Mouse (Mus musculus): Measurements from ENCODE around the gene Sergef. TPM values are rescaled to one million over a fixed set of nuclear protein-coding genes. Genes with fewer than 3 reads are reported as not detected.

The Sergef gene
- polyA plus RNA-seq, 1 experiment from 2014 or later: 32.6 TPM

DNA sequence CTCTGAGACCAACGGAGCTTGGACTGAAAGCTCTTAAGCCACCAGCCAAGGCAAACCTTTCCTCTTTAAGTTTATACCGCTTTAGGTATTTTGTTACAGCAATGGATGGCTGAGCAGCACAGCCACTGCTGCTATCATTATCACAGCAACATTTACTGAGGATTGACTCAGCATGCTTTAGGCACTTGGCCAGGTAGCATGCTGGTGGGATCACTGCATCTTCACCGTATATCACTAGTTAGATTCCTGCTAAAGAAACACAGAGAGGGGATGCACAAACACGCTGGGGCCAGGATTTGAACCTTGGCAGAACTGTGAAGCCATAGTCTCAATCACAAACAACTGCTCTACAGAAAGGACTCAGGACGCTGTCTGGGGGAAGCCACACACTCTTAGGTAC lies 152.8 kb downstream of the Sergef start:
- Histone ChIP-seq H3K9ac (replicated peaks; ENCODE audit: low read depth, low read length) (no peak overlapping the region), H3K4me3 (replicated peaks; ENCODE audit: low read length) (no peak overlapping the region), H3K27ac (ENCODE audit: low read length) (no peak overlapping the region), H3K9me3 (ENCODE audit: control insufficient read depth, low read length) (no peaks in the 10 kb centered on the region), H3K4me2 (ENCODE audit: low read length) (no peak overlapping the region), H3K27me3 (replicated peaks; ENCODE audit: control insufficient read depth, insufficient read depth, low read length) (no peaks in the 10 kb centered on the region), H3K4me1 (replicated peaks; ENCODE audit: control insufficient read depth, insufficient read depth, low read length) (no peaks in the 10 kb centered on the region), H3K36me3 (ENCODE audit: control insufficient read depth, insufficient read depth) (no peaks in the 10 kb centered on the region)
- WGBS: 74% methylated on average over 5 of the region's 5 CpGs
- ATAC-seq: no peak

DNA sequence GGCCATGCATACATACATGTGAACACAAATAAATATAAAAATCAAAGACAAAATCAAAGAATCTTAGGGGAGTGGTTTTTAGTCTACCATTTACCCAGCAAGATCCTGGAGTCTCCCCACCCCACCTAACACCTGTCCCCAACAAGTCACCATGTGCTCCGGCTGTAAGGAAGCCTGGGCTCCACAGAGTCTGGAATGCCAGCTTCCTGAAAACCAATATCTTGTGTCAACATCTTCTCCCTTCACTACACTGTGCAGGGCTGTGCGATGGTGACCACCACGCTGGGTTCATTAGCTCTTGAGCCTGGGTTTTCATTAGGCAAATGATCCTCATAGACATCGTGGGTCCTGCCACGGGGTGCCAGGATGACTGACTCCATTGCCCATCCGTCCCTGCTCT lies 155.4 kb downstream of the Sergef start:
- no peaks in the 10 kb centered on the region for H3K9me3 ChIP-seq (ENCODE audit: control insufficient read depth, low read length)
- H3K36me3 ChIP-seq (ENCODE audit: control insufficient read depth, insufficient read depth): no peaks in the 10 kb centered on the region
- no peaks in the 10 kb centered on the region for H3K27me3 ChIP-seq (replicated peaks; ENCODE audit: control insufficient read depth, insufficient read depth, low read length)
- H3K27ac ChIP-seq (ENCODE audit: low read length): no peak overlapping the region
- no peak overlapping the region for H3K4me3 ChIP-seq (replicated peaks; ENCODE audit: low read length)
- ATAC-seq: no peak
- 90% methylated on average over 6 of the region's 6 CpGs for WGBS
- 0 out of 2 replicates have a peak, but pooled peaks cover 4% of the 10 kb centered on the region for H3K4me1 ChIP-seq (replicated peaks; ENCODE audit: control insufficient read depth, insufficient read depth, low read length)
- H3K9ac ChIP-seq (replicated peaks; ENCODE audit: low read depth, low read length): no peak overlapping the region
- no peak overlapping the region for H3K4me2 ChIP-seq (ENCODE audit: low read length)

DNA sequence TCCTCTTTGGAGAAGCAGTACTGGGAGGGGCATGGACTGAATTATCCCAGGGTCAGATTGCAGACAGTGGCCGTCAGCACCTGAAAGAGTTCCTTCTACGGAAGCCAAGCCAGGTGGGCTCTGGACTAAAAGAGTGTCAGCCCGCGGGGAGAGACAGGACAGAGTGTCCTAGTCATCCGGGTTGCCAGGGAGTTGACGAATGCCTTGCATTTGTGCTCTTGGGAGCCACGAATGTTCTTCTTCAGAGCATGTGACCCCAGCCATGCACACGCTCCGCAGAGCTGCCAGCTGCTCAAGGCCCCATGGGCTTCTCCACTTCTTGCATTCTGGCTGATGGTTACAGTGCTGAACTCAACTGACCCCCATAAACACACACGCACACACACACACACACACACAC lies 156.6 kb downstream of the Sergef start:
- H3K4me3 ChIP-seq (replicated peaks; ENCODE audit: low read length): no peak overlapping the region
- 0 out of 2 replicates have a peak, but pooled peaks cover 4% of the 10 kb centered on the region for H3K4me1 ChIP-seq (replicated peaks; ENCODE audit: control insufficient read depth, insufficient read depth, low read length)
- no peak overlapping the region for H3K4me2 ChIP-seq (ENCODE audit: low read length)
- no peaks in the 10 kb centered on the region for H3K9me3 ChIP-seq (ENCODE audit: control insufficient read depth, low read length)
- no peak overlapping the region for H3K9ac ChIP-seq (replicated peaks; ENCODE audit: low read depth, low read length)
- no peaks in the 10 kb centered on the region for H3K27me3 ChIP-seq (replicated peaks; ENCODE audit: control insufficient read depth, insufficient read depth, low read length)
- no peak overlapping the region for H3K27ac ChIP-seq (ENCODE audit: low read length)
- no peak for ATAC-seq
- 85% methylated on average over 10 of the region's 10 CpGs for WGBS
- H3K36me3 ChIP-seq (ENCODE audit: control insufficient read depth, insufficient read depth): no peaks in the 10 kb centered on the region

DNA sequence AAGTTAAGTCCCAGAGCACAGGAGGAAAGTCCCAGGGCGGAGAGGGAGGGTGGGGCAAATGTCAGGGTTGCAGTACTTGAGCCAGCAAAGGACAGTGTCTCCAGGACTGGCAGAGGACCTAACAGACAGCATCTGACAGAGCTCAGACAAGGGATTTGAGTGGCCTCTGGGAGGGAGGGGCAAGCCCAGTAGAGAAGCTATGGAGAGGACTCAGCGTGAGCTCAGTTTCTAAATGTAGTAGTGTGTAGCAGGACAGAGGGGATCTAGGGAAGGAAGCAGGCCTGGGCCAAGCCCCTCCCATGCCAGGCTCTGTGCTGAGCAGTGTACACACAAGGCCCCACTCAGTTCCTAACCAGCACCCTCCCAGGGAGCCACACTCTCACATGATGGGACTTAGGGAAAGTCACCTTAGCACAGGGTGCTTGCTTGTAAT lies 157.5 kb downstream of the Sergef start:
- Histone ChIP-seq H3K9ac (replicated peaks; ENCODE audit: low read depth, low read length) (no peak overlapping the region), H3K4me3 (replicated peaks; ENCODE audit: low read length) (no peak overlapping the region), H3K4me2 (ENCODE audit: low read length) (no peak overlapping the region), H3K27ac (ENCODE audit: low read length) (no peak overlapping the region), H3K4me1 (replicated peaks; ENCODE audit: control insufficient read depth, insufficient read depth, low read length) (0 out of 2 replicates have a peak, but pooled peaks cover 4% of the 10 kb centered on the region), H3K27me3 (replicated peaks; ENCODE audit: control insufficient read depth, insufficient read depth, low read length) (no peaks in the 10 kb centered on the region), H3K9me3 (ENCODE audit: control insufficient read depth, low read length) (no peaks in the 10 kb centered on the region), H3K36me3 (ENCODE audit: control insufficient read depth, insufficient read depth) (no peaks in the 10 kb centered on the region)
- no peak for ATAC-seq
- 73% methylated on average over 2 of the region's 2 CpGs for WGBS

DNA sequence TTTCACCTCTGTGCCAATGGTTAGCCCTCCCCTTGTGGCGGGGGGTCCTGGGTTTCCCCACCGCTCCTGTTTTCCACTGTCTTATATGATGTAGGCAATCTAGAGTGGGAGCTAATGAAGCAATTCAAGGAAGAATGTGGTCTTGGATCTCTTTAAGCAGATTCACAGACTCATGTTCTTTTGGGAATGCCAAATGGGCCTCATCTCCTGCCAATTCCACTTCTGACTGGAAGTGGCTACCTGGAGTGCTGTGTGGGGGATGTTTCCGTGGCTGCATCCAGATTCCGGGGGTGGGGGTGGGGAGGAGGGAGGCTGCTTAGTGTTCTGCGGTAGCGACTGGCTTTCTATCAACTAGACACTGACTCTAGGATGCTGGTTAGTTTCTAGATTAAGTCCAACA lies 159.8 kb downstream of the Sergef start:
- 0 out of 2 replicates have a peak, but pooled peaks cover 4% of the 10 kb centered on the region for H3K4me1 ChIP-seq (replicated peaks; ENCODE audit: control insufficient read depth, insufficient read depth, low read length)
- H3K36me3 ChIP-seq (ENCODE audit: control insufficient read depth, insufficient read depth): no peaks in the 10 kb centered on the region
- H3K27me3 ChIP-seq (replicated peaks; ENCODE audit: control insufficient read depth, insufficient read depth, low read length): no peaks in the 10 kb centered on the region
- H3K9ac ChIP-seq (replicated peaks; ENCODE audit: low read depth, low read length): no peak overlapping the region
- no peak overlapping the region for H3K4me2 ChIP-seq (ENCODE audit: low read length)
- WGBS: 55% methylated on average over 6 of the region's 6 CpGs
- no peaks in the 10 kb centered on the region for H3K9me3 ChIP-seq (ENCODE audit: control insufficient read depth, low read length)
- no peak overlapping the region for H3K4me3 ChIP-seq (replicated peaks; ENCODE audit: low read length)
- no peak overlapping the region for H3K27ac ChIP-seq (ENCODE audit: low read length)
- ATAC-seq: no peak

DNA sequence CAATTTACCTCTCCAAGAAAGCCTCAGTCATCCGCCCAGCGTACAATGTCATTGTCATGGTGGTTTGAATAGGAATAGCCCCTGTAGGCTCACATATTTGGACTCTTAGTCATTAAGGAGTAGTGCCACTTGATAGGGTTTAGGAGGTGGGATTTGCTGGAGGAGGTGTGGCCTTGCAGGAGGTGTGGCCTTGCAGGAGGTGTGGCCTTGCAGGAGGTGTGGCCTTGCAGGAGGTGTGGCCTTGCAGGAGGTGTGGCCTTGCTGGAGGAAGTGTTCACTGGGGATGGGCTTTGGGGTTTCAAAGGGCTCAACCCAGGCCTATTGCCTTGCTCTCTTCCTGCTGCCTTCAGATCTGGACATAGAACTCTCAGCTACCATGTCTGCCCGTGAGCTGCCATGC lies 162.2 kb downstream of the Sergef start:
- no peak overlapping the region for H3K9ac ChIP-seq (replicated peaks; ENCODE audit: low read depth, low read length)
- no peak overlapping the region for H3K27ac ChIP-seq (ENCODE audit: low read length)
- no peaks in the 10 kb centered on the region for H3K9me3 ChIP-seq (ENCODE audit: control insufficient read depth, low read length)
- no peaks in the 10 kb centered on the region for H3K27me3 ChIP-seq (replicated peaks; ENCODE audit: control insufficient read depth, insufficient read depth, low read length)
- no peak overlapping the region for H3K4me2 ChIP-seq (ENCODE audit: low read length)
- ATAC-seq: no peak
- H3K4me1 ChIP-seq (replicated peaks; ENCODE audit: control insufficient read depth, insufficient read depth, low read length): 0 out of 2 replicates have a peak, but pooled peaks cover 6% of the 10 kb centered on the region
- 93% methylated on average over 3 of the region's 3 CpGs for WGBS
- H3K36me3 ChIP-seq (ENCODE audit: control insufficient read depth, insufficient read depth): no peaks in the 10 kb centered on the region
- no peak overlapping the region for H3K4me3 ChIP-seq (replicated peaks; ENCODE audit: low read length)

DNA sequence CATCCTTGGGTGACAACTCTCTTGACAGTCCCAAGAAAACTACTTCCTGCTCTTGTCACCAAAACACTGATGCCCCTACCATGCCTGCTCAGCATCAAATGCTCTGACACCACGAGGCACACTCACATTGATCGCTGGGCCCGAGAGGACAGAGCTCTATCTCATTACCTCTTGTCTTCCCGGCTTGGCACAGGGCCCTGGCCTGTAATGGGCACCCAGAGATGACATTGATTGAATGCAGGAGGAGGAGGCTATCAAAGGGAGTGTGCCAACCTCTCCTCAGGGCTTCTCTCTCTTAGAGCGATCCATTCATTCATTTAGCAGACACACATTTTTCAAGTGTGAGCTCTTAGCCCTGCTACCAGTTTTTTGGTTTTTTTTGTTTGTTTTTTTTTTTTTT lies 164.1 kb downstream of the Sergef start:
- ATAC-seq: peak; percentile 20; the same call in 1 of the 2 replicates
- Histone ChIP-seq H3K4me2 (ENCODE audit: low read length) (no peak overlapping the region), H3K27me3 (replicated peaks; ENCODE audit: control insufficient read depth, insufficient read depth, low read length) (no peaks in the 10 kb centered on the region), H3K36me3 (ENCODE audit: control insufficient read depth, insufficient read depth) (no peaks in the 10 kb centered on the region), H3K4me3 (replicated peaks; ENCODE audit: low read length) (no peak overlapping the region), H3K9ac (replicated peaks; ENCODE audit: low read depth, low read length) (no peak overlapping the region), H3K9me3 (ENCODE audit: control insufficient read depth, low read length) (no peaks in the 10 kb centered on the region), H3K27ac (ENCODE audit: low read length) (no peak overlapping the region), H3K4me1 (replicated peaks; ENCODE audit: control insufficient read depth, insufficient read depth, low read length) (0 out of 2 replicates have a peak, but pooled peaks cover 6% of the 10 kb centered on the region)
- 32% methylated on average over 5 of the region's 5 CpGs for WGBS

DNA sequence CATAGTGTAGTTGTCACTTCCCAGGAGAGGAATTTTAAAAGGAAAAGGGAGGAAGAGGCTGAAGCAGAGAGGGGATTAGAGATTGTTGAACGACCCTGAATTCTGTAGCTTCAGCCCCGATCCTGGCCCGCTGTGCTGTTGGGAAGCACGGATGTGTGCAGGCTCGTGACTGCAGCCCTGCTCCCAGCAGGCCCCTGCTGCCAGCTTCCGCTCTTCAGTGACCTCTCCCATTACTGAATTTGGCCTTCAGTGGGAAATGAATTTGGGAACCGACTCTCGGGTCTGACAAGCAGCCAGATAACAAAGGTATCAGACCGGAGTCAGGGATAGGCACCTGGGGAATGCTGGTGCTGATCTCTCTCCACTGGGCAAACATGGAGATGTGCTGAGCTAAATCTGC lies 166.5 kb downstream of the Sergef start:
- 28% methylated on average over 9 of the region's 9 CpGs for WGBS
- H3K27me3 ChIP-seq (replicated peaks; ENCODE audit: control insufficient read depth, insufficient read depth, low read length): no peaks in the 10 kb centered on the region
- H3K4me2 ChIP-seq (ENCODE audit: low read length): no peak overlapping the region
- no peaks in the 10 kb centered on the region for H3K36me3 ChIP-seq (ENCODE audit: control insufficient read depth, insufficient read depth)
- H3K4me3 ChIP-seq (replicated peaks; ENCODE audit: low read length): no peak overlapping the region
- H3K4me1 ChIP-seq (replicated peaks; ENCODE audit: control insufficient read depth, insufficient read depth, low read length): 0 out of 2 replicates have a peak, but pooled peaks cover 3% of the 10 kb centered on the region
- H3K9ac ChIP-seq (replicated peaks; ENCODE audit: low read depth, low read length): no peak overlapping the region
- H3K27ac ChIP-seq (ENCODE audit: low read length): no peak overlapping the region
- no peak for ATAC-seq
- no peaks in the 10 kb centered on the region for H3K9me3 ChIP-seq (ENCODE audit: control insufficient read depth, low read length)

DNA sequence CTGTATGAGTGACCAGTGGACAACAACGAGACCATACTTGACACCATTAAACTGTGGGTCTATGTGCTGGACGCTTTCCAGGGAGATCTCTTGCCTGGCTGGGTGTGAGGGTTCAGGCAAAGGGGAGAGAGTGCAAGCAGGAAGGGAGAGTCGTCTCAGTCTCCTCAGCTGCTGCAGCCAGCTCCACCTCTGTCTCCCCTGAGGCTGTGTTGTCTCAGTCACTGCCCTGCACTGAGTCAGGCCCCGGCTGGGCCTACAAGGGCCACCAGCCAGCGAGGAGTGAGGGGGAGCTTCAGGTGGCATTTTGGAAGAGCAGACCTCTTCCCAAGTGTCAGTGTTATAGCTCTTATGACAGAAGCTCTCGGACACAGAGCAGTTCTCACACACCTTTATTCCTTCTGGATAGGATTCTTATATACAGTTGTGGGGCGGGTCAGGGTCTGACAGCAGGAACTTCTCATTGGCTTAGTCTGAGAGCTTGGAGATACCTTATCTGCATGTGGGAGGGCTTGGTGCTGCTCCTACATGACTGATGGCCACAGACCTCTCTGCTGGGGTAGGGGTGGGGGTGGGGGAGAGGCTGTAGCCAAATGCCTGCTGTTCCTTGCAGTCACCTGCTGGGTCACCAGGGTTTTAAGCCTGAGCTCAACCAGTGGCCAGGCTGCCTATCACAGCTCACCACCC lies 168.4 kb downstream of the Sergef start:
- H3K4me1 ChIP-seq (replicated peaks; ENCODE audit: control insufficient read depth, insufficient read depth, low read length): peaks cover 6% of the 10 kb centered on the region; the same call in 1 of the 2 replicates
- ATAC-seq: no peak
- H3K36me3 ChIP-seq (ENCODE audit: control insufficient read depth, insufficient read depth): no peaks in the 10 kb centered on the region
- no peak overlapping the region for H3K4me2 ChIP-seq (ENCODE audit: low read length)
- WGBS: 72% methylated on average over 7 of the region's 7 CpGs
- no peak overlapping the region for H3K4me3 ChIP-seq (replicated peaks; ENCODE audit: low read length)
- no peak overlapping the region for H3K9ac ChIP-seq (replicated peaks; ENCODE audit: low read depth, low read length)
- H3K27ac ChIP-seq (ENCODE audit: low read length): no peak overlapping the region
- no peaks in the 10 kb centered on the region for H3K27me3 ChIP-seq (replicated peaks; ENCODE audit: control insufficient read depth, insufficient read depth, low read length)
- H3K9me3 ChIP-seq (ENCODE audit: control insufficient read depth, low read length): no peaks in the 10 kb centered on the region
